Mouse (Mus musculus) E14TG2a.4 (cell line): ENCODE data around the gene Zfp408.
"Not testable (repeated sequence)": the region's sequence is repeated elsewhere in the genome, so short reads cannot be mapped to it uniquely, and the experiment has no call there.

Source experiments
- CTCF ChIP-seq: conservative IDR thresholded peaks from 2 replicates; pipeline ENCODE4 v1.5.1; 2014; ENCODE audit warnings: low read length
- POU5F1 ChIP-seq: IDR thresholded peaks from 2 replicates; pipeline ENCODE4 v1.6.1; 2014; ENCODE audit warnings: low read length, borderline replicate concordance

DNA sequence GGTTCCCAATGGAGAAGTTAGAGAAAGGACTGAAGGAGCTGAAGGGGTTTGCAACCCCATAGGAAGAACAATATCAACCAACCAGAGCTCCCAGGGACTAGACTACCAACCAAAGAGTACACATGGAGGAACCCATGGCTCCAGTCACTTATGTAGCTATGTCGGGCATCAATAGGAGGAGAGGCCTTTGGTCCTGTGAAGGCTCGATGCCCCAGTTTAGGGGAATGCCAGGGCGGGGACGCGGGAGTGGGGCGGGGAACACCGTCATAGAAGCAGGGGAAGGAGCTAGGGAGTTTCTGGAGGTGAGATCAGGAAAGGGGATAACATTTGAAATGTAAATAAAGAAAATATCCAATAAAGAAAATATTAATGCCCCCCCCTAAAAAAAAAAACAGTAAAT lies 26.2 kb downstream of the Zfp408 start:
- not testable (repeated sequence) for TF ChIP-seq CTCF, POU5F1
